Mouse (Mus musculus) midbrain, embryonic 12.5 days (tissue): ENCODE data around the gene Pdzd7. TPM values are rescaled to one million over a fixed set of nuclear protein-coding genes. Genes with fewer than 3 reads are reported as not detected.

Experiments
- ATAC-seq: fragments of 200-750 bp; cut with Nextera tagmentation; 2 replicates; pipeline ENCODE4 v1.8.0; 2017; ENCODE audit warnings: low read depth, moderate TSS enrichment, moderate library complexity; ENCODE audit not compliant: low FRiP score
- H3K27ac ChIP-seq: fragments of 300-500 bp; sonication (generic); replicated peaks from 2 replicates; pipeline ENCODE4 v1.5.1; 2016; ENCODE audit warnings: mild to moderate bottlenecking
- H3K27me3 ChIP-seq: fragments of 300-500 bp; sonication (generic); 2 replicates; pipeline ENCODE4 v1.6.1; 2016; ENCODE audit warnings: mild to moderate bottlenecking
- H3K36me3 ChIP-seq: fragments of 300-500 bp; sonication (generic); 2 replicates; pipeline ENCODE4 v1.6.1; 2016
- H3K4me1 ChIP-seq: fragments of 300-500 bp; sonication (generic); 2 replicates; pipeline ENCODE4 v1.6.1; 2016
- H3K4me2 ChIP-seq: fragments of 300-500 bp; sonication (generic); replicated peaks from 2 replicates; pipeline ENCODE4 v1.6.1; 2016; ENCODE audit warnings: mild to moderate bottlenecking, moderate library complexity
- H3K4me3 ChIP-seq: fragments of 300-500 bp; sonication (generic); 2 replicates; pipeline ENCODE4 v1.5.1; 2016; ENCODE audit warnings: mild to moderate bottlenecking
- H3K9ac ChIP-seq: fragments of 300-500 bp; sonication (generic); replicated peaks from 2 replicates; pipeline ENCODE4 v1.6.1; 2016; ENCODE audit warnings: mild to moderate bottlenecking, moderate library complexity
- H3K9me3 ChIP-seq: fragments of 300-500 bp; sonication (generic); 2 replicates; pipeline ENCODE4 v1.6.1; 2016; ENCODE audit warnings: mild to moderate bottlenecking
- WGBS: fragments of 180-500 bp; shearing (Covaris S2); methylation state at CpG from one replicate; pipeline ENCODE4 v1.1.7; 2016; 5-methylcytosine and 5-hydroxymethylcytosine counted together
- polyA plus RNA-seq: library from polyadenylated mRNA; unstranded; fragments of >200 nt; fragmentation: Nextera tagmentation; extraction: Ambion mirVana; gene quantifications from 2 replicates; pipeline ENCODE4 v1.2.1, GENCODE M21; 2016

Pdzd7 gene
- polyA plus RNA-seq, 1 experiment from 2014 or later = 0.84 TPM

DNA sequence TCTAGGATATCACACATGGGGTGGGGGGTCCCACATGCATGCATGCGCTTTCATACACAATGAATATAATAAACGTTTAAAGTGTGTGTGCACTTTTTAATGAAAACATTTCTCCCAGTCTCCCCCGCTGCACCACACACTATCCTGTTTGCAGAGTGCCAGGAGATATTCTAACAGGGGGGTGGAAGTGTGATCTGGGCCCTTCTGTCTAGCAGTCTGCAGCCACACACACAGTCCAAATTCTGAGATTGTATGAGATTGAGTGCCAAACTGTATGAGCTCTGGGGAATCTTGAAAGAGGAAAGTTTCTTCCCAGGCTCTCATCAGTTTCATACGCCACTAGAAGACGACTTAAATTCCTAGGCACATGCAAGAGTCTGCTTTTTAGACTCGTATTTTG lies 57.7 kb downstream of the Pdzd7 start:
- Histone ChIP-seq H3K36me3 (peaks cover 3% of the 10 kb centered on the region), H3K9ac (no peak overlapping the region), H3K27me3 (peaks cover 23% of the 10 kb centered on the region; the same call in 1 of the 2 replicates), H3K4me3 (no peak overlapping the region), H3K9me3 (no peaks in the 10 kb centered on the region), H3K27ac (no peak overlapping the region), H3K4me2 (no peak overlapping the region), H3K4me1 (peaks cover 31% of the 10 kb centered on the region)
- 54% methylated on average over 6 of the region's 6 CpGs for WGBS
- ATAC-seq = no peak

DNA sequence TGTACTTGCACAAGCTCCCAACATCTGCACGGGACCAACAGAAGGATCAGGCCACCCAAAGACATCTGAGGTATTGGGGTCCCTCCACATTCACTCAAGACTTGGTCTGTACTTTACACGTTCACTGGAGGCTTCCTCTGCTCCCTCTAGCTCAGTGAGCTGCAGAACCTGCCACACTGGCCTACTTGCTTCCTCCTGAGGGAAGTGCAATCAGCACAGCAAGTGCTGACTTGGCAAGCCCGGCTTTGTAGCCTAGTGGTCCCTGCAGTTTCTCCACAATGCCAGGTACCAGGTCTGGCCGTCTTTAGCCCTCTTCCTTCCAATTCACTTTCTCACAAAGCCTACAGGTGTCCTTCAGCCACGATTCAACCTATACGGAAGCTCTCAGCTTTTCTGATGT lies 58.5 kb downstream of the Pdzd7 start:
- Histone ChIP-seq H3K9ac (no peak overlapping the region), H3K27me3 (peaks cover 23% of the 10 kb centered on the region; the same call in 1 of the 2 replicates), H3K9me3 (no peaks in the 10 kb centered on the region), H3K36me3 (0 out of 2 replicates have a peak, but pooled peaks cover 6% of the 10 kb centered on the region), H3K4me3 (no peak overlapping the region), H3K27ac (no peak overlapping the region), H3K4me1 (peaks cover 31% of the 10 kb centered on the region), H3K4me2 (no peak overlapping the region)
- ATAC-seq = no peak
- WGBS = 69% methylated on average over 6 of the region's 6 CpGs

DNA sequence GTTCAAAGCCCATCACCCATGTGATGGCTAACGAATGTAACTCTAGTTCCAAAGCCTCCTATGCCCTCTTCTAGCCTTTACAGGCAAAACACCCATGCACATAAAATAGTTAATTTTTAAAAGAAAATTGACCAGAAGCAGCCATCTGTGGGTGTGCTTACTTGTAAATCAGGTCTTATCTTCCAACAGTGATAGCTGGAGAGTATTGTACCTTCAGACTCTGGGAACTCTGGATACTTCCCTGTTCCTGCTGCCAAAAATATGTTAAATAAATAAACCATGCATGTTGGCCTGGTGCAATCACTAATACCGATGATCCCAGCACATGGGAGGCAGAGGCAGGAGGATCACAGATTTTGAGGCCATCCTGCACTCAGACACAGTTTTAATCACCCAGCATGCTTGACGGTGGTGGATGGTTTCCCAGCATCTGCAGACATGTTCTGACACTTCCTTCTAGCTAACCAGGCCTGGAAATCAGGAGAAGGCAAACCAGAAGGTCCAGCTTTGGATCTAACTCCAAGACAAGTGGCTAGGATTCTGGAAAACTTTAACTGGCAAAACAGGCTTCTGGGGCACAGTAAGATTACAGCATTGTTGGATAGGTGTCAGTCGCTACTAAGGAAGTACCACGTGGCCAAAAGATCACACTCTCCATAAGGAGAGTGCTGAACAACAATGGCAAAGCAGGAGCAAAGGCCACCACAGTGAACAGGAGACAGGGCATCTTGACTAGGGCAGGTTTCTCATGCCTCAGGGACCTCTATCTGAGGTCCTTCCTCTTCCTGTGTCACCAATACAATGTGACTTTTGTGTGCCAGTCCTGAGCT lies 60.1 kb downstream of the Pdzd7 start:
- 65% methylated on average over 5 of the region's 5 CpGs for WGBS
- ATAC-seq = no peak
- H3K9ac ChIP-seq = no peak overlapping the region
- no peak overlapping the region for H3K4me2 ChIP-seq
- peaks cover 19% of the 10 kb centered on the region; the same call in 1 of the 2 replicates for H3K27me3 ChIP-seq
- H3K4me1 ChIP-seq = peaks cover 16% of the 10 kb centered on the region
- H3K9me3 ChIP-seq = no peaks in the 10 kb centered on the region
- H3K36me3 ChIP-seq = peaks cover 20% of the 10 kb centered on the region
- H3K27ac ChIP-seq = no peak overlapping the region
- H3K4me3 ChIP-seq = no peak overlapping the region

DNA sequence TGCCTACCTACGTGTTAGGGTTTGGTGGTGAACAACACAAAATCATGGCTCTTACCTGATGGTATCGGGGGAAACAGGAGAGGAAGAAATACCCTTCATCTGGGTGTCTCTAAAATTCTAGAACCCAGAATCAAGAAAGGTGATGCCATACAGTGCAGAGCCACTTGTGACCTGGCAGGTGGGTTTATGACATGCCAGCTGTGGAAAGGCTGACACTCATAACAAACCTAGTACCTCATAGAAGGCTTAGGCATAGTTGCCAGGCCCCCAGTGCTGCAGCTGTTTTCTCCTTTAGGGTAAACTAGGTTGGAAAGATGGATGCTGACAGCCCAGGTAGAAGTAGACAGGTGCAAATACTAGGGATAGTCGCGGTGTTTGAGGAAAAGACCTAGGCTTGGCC lies 61.1 kb downstream of the Pdzd7 start:
- H3K27me3 ChIP-seq = peaks cover 19% of the 10 kb centered on the region; the same call in 1 of the 2 replicates
- WGBS = 95% methylated on average over 4 of the region's 4 CpGs
- peaks cover 27% of the 10 kb centered on the region for H3K36me3 ChIP-seq
- H3K4me1 ChIP-seq = peaks cover 7% of the 10 kb centered on the region; the same call in 1 of the 2 replicates
- no peak for ATAC-seq
- H3K9ac ChIP-seq = no peak overlapping the region
- H3K4me3 ChIP-seq = no peak overlapping the region
- H3K27ac ChIP-seq = no peak overlapping the region
- H3K9me3 ChIP-seq = no peaks in the 10 kb centered on the region
- no peak overlapping the region for H3K4me2 ChIP-seq

DNA sequence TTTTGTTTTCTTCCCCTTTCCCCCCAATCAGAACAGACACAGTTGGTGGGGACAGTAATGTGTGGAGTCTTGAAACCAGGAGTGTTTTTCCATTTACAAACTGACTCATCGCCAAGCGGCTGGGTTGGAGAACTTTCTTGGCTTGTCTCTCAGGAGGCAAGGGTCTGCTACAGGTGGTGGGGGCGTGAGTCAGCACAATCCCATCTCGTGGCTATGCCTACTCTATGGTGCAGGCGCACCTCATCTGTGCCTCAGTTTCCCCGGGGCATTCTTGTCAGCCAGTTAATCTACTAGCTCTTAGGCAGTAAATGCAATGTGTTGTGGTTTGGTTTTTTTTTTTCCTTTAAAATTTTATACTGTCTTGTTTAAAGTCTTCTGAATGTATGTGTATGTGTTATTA lies 62.2 kb downstream of the Pdzd7 start:
- WGBS = 93% methylated on average over 6 of the region's 6 CpGs
- Histone ChIP-seq H3K27me3 (peaks cover 19% of the 10 kb centered on the region; the same call in 1 of the 2 replicates), H3K27ac (no peak overlapping the region), H3K4me3 (no peak overlapping the region), H3K4me1 (peaks cover 3% of the 10 kb centered on the region; the same call in 1 of the 2 replicates), H3K4me2 (no peak overlapping the region), H3K9ac (no peak overlapping the region), H3K9me3 (no peaks in the 10 kb centered on the region), H3K36me3 (peaks cover 37% of the 10 kb centered on the region)
- ATAC-seq = no peak

DNA sequence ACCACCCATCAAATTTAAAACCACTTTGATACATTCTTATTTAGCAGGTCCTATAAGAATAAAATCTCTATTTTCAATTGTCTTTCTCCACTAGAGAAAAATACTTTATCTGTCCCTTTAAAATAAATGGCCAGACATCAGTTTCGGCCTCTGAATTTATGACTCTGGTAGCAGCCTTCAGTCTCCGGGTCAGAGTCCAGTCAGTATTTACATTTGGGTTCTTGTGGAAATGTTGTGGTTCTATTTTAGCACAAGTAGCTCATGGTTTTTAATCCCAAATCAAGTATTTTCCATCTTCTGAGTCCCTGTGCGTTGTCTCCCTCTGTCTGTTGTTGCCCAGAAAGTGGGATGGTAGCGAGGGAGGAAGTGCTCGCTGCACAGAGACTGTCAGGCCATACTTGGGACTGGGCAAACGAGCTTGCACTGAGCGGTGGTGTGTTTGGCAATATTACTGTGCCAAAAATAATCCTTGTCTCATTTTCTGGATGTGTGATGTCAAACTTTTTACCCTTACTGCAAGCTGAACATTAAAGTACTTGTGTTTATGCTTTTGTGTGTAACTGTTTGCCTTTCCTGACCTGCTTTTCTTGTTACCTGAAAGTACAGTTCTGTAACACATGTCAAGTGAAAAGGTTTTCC lies 62.9 kb downstream of the Pdzd7 start:
- peaks cover 16% of the 10 kb centered on the region; the same call in 1 of the 2 replicates for H3K27me3 ChIP-seq
- no peaks in the 10 kb centered on the region for H3K4me1 ChIP-seq
- no peaks in the 10 kb centered on the region for H3K9me3 ChIP-seq
- H3K27ac ChIP-seq = no peak overlapping the region
- H3K4me3 ChIP-seq = no peak overlapping the region
- ATAC-seq = no peak
- H3K4me2 ChIP-seq = no peak overlapping the region
- 86% methylated on average over 7 of the region's 7 CpGs for WGBS
- peaks cover 45% of the 10 kb centered on the region for H3K36me3 ChIP-seq
- H3K9ac ChIP-seq = no peak overlapping the region

DNA sequence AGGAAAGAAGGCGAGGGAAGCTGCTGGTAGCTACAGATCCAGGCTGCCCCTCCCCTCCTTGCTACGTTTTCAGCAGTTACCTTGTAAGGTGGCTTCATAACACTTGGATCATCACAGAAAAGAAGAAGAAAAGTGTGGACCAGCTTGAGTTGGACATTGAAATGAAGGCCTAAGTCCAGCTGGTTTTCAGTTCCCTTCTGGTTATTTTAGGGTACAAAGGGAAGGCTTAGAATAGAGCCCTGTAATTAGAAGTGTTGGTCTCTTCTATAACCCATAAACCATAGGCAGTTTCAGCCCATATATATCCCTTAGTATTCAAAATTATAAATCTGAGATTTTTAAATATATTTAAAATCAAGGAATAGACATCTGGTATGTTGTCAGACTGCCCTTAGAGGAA lies 64.7 kb downstream of the Pdzd7 start:
- Histone ChIP-seq H3K4me2 (no peak overlapping the region), H3K27ac (no peak overlapping the region), H3K36me3 (peaks cover 63% of the 10 kb centered on the region), H3K4me3 (no peak overlapping the region), H3K9ac (no peak overlapping the region), H3K4me1 (no peaks in the 10 kb centered on the region), H3K27me3 (0 out of 2 replicates have a peak, but pooled peaks cover 2% of the 10 kb centered on the region), H3K9me3 (no peaks in the 10 kb centered on the region)
- no peak for ATAC-seq
- WGBS = 90% methylated on average over 2 of the region's 2 CpGs

DNA sequence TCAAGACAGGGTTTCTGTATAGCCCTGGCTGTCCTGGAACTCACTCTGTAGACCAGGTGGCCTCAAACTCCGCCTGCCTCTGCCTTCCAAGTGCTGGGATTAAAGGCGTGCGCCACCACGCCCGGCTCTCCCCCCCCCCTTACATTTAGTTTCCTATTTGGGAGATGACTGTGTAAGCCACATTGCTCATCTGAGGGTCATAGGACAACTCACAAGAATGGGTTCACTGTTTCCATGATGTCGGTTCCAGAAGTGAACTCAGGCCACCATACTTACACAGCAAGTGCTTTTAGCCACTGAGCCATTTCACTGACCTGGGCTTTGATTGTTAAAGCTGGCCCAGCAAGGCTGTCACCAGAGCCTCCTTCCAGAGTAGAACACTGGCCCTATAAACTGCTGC lies 68.4 kb downstream of the Pdzd7 start:
- no peaks in the 10 kb centered on the region for H3K27me3 ChIP-seq
- no peak overlapping the region for H3K4me2 ChIP-seq
- H3K36me3 ChIP-seq = peaks cover 94% of the 10 kb centered on the region
- ATAC-seq = no peak
- no peak overlapping the region for H3K4me3 ChIP-seq
- no peaks in the 10 kb centered on the region for H3K9me3 ChIP-seq
- 93% methylated on average over 6 of the region's 6 CpGs for WGBS
- no peak overlapping the region for H3K27ac ChIP-seq
- H3K4me1 ChIP-seq = no peaks in the 10 kb centered on the region
- no peak overlapping the region for H3K9ac ChIP-seq

Other genes starting within 250 kb of the Pdzd7 start
- 40.7 and 42.9 TPM in 2 replicates for gene Slf2, start 114.6 kb downstream of the Pdzd7 start, polyA plus RNA-seq
- gene Sema4g, start 56.6 kb downstream of the Pdzd7 start, polyA plus RNA-seq = 8.8 TPM in 2 replicates
- 24.1 and 24.5 TPM in 2 replicates for gene Twnk, start 40.1 kb downstream of the Pdzd7 start, polyA plus RNA-seq
- gene Mrpl43, start 39.3 kb downstream of the Pdzd7 start, polyA plus RNA-seq = 70.3 and 78.7 TPM in 2 replicates
- 69.5 and 70.3 TPM in 2 replicates for gene Lzts2, start 31.3 kb downstream of the Pdzd7 start, polyA plus RNA-seq
- gene Sfxn3, start 1.8 kb upstream of the Pdzd7 start, polyA plus RNA-seq = 32.1 and 32.6 TPM in 2 replicates
- 0.71 and 0.97 TPM in 2 replicates for gene Kazald1, start 29.5 kb upstream of the Pdzd7 start, polyA plus RNA-seq
- gene Tlx1, start 105.0 kb upstream of the Pdzd7 start, polyA plus RNA-seq = 0.48 and 0.75 TPM in 2 replicates
- gene Lbx1, start 190.1 kb upstream of the Pdzd7 start, polyA plus RNA-seq = 0.06 and 0.12 TPM in 2 replicates